Mouse (Mus musculus): ENCODE data around the gene Surf6.
A peak's percentile ranks its signal among the peaks of the same experiment; 100 is the strongest.
"Not testable (repeated sequence)": the region's sequence is repeated elsewhere in the genome, so short reads cannot be mapped to it uniquely, and the experiment has no call there.

Surf6 gene

GRCm38 (mm10) chr2:26913416-26914147 is 10.9 kb upstream of the Surf6 start:
- no peak for DNase-seq (ENCODE audit: inconsistent ontology term)

GRCm38 (mm10) chr2:26912253-26912770 is 9.6 kb upstream of the Surf6 start:
- DNase-seq (ENCODE audit: inconsistent ontology term): no peak

- DNase-seq (ENCODE audit: inconsistent ontology term): no peak
Measured at GRCm38 (mm10) chr2:26910994-26911765, 8.5 kb upstream of the Surf6 start.

- DNase-seq (ENCODE audit: inconsistent ontology term): peak; percentile 99
Measured at GRCm38 (mm10) chr2:26910124-26910993, 7.7 kb upstream of the Surf6 start, which contains the start of the genes Med22 and Rpl7a. Gene Med22 (minus strand): TSS chr2:26910677. Gene Rpl7a (plus strand): TSS chr2:26910764.

- no peak for DNase-seq (ENCODE audit: inconsistent ontology term)
Measured at GRCm38 (mm10) chr2:26909387-26909784, 6.7 kb upstream of the Surf6 start.

- DNase-seq (ENCODE audit: inconsistent ontology term): no peak
Measured at GRCm38 (mm10) chr2:26908710-26909386, 6.2 kb upstream of the Surf6 start.

- no peak for DNase-seq (ENCODE audit: inconsistent ontology term)
Measured at GRCm38 (mm10) chr2:26907109-26907508, 4.4 kb upstream of the Surf6 start.

GRCm38 (mm10) chr2:26906431-26906830 is 3.8 kb upstream of the Surf6 start:
- DNase-seq (ENCODE audit: inconsistent ontology term): no peak

- no peak for DNase-seq (ENCODE audit: inconsistent ontology term)
Measured at GRCm38 (mm10) chr2:26905936-26906335, 3.3 kb upstream of the Surf6 start.

- no peak for DNase-seq (ENCODE audit: inconsistent ontology term)
Measured at GRCm38 (mm10) chr2:26903311-26903710, 632 bp upstream of the Surf6 start.

- no peak for DNase-seq (ENCODE audit: inconsistent ontology term)
Measured at GRCm38 (mm10) chr2:26901834-26902400, 762 bp downstream of the Surf6 start.

GRCm38 (mm10) chr2:26900731-26901130 is 1.9 kb downstream of the Surf6 start:
- no peak for DNase-seq (ENCODE audit: inconsistent ontology term)

- DNase-seq (ENCODE audit: inconsistent ontology term): no peak
Measured at GRCm38 (mm10) chr2:26895898-26896297, 6.8 kb downstream of the Surf6 start.

- not testable (repeated sequence) for DNase-seq (ENCODE audit: inconsistent ontology term)
Measured at GRCm38 (mm10) chr2:26886170-26886569, 16.5 kb downstream of the Surf6 start.

GRCm38 (mm10) chr2:26885541-26885940 is 17.1 kb downstream of the Surf6 start:
- DNase-seq (ENCODE audit: inconsistent ontology term): not testable (repeated sequence)

- no peak for DNase-seq (ENCODE audit: inconsistent ontology term)
Measured at GRCm38 (mm10) chr2:26878571-26878970, 24.1 kb downstream of the Surf6 start.

GRCm38 (mm10) chr2:26870666-26871065 is 32.0 kb downstream of the Surf6 start:
- DNase-seq (ENCODE audit: inconsistent ontology term): no peak

GRCm38 (mm10) chr2:26864879-26865278 is 37.8 kb downstream of the Surf6 start, which contains the start of gene Abo:
Gene Abo (minus strand): TSS chr2:26864979.
- DNase-seq (ENCODE audit: inconsistent ontology term): no peak

GRCm38 (mm10) chr2:26862856-26863255 is 39.8 kb downstream of the Surf6 start:
- no peak for DNase-seq (ENCODE audit: inconsistent ontology term)

GRCm38 (mm10) chr2:26847706-26848105 is 55.0 kb downstream of the Surf6 start:
- peak; percentile 2 for DNase-seq (ENCODE audit: inconsistent ontology term)
